Mouse (Mus musculus) heart, embryonic 12.5 days (tissue): ENCODE data around the gene Numbl. TPM values are rescaled to one million over a fixed set of nuclear protein-coding genes. Genes with fewer than 3 reads are reported as not detected.

Experiments used
- polyA plus RNA-seq: library from polyadenylated mRNA; unstranded; fragments of >200 nt; fragmentation: Nextera tagmentation; extraction: Ambion mirVana; gene quantifications from 2 replicates; pipeline ENCODE4 v1.2.1, GENCODE M21; 2016

The Numbl gene
- polyA plus RNA-seq, 1 experiment from 2014 or later: 11.1 TPM

Other genes with a start within 250 kb of the Numbl start
- gene Cyp2a12, start 229.4 kb upstream of the Numbl start, polyA plus RNA-seq: not detected in 2 replicates
- not detected in 2 replicates for gene Cyp2f2, start 138.5 kb upstream of the Numbl start, polyA plus RNA-seq
- not detected in 2 replicates for gene Cyp2t4, start 104.7 kb upstream of the Numbl start, polyA plus RNA-seq
- gene Egln2, start 91.6 kb upstream of the Numbl start, polyA plus RNA-seq: 56.5 and 57.4 TPM in 2 replicates
- gene Rab4b, start 79.5 kb upstream of the Numbl start, polyA plus RNA-seq: 51.2 and 53.5 TPM in 2 replicates
- 0.34 and 0.64 TPM in 2 replicates for gene Gm21983, start 77.3 kb upstream of the Numbl start, polyA plus RNA-seq
- gene Mia, start 77.3 kb upstream of the Numbl start, polyA plus RNA-seq: 0.92 TPM in 1 of 2 replicates, not detected in the other
- gene BC024978, start 62.7 kb upstream of the Numbl start, polyA plus RNA-seq: 2.9 and 3.2 TPM in 2 replicates
- gene Snrpa, start 62.2 kb upstream of the Numbl start, polyA plus RNA-seq: 155 and 167 TPM in 2 replicates
- 3.1 and 3.4 TPM in 2 replicates for gene Itpkc, start 29.8 kb upstream of the Numbl start, polyA plus RNA-seq
- 11.4 and 11.5 TPM in 2 replicates for gene Coq8b, start 25.4 kb upstream of the Numbl start, polyA plus RNA-seq
- gene Ltbp4, start 79.3 kb downstream of the Numbl start, polyA plus RNA-seq: 53.9 and 57.1 TPM in 2 replicates
- 35.4 and 39.4 TPM in 2 replicates for gene Shkbp1, start 97.6 kb downstream of the Numbl start, polyA plus RNA-seq
- gene Gm20479, start 99.0 kb downstream of the Numbl start, polyA plus RNA-seq: 1.2 and 1.5 TPM in 2 replicates
- gene Sptbn4, start 189.3 kb downstream of the Numbl start, polyA plus RNA-seq: 0.26 TPM in 2 replicates
- 68.4 and 82.4 TPM in 2 replicates for gene Blvrb, start 189.5 kb downstream of the Numbl start, polyA plus RNA-seq
- gene Sertad3, start 215.3 kb downstream of the Numbl start, polyA plus RNA-seq: 22.8 and 23.3 TPM in 2 replicates
- 35.3 and 35.9 TPM in 2 replicates for gene Sertad1, start 228.5 kb downstream of the Numbl start, polyA plus RNA-seq
- gene Prx, start 240.9 kb downstream of the Numbl start, polyA plus RNA-seq: 3.3 and 3.5 TPM in 2 replicates